Mouse (Mus musculus) liver, embryonic 14.5 days (tissue): ENCODE measurements around the gene Irf2. TPM values are rescaled to one million over a fixed set of nuclear protein-coding genes. Genes with fewer than 3 reads are reported as not detected.
A peak's percentile ranks its signal among the peaks of the same experiment; 100 is the strongest.

Source experiments
- ATAC-seq: fragments of 200-750 bp; cut with Nextera tagmentation; 2 replicates; pipeline ENCODE4 v1.8.0; 2017; ENCODE audit warnings: moderate number of reproducible peaks, mild to moderate bottlenecking, moderate library complexity; ENCODE audit not compliant: insufficient read depth
- DNase-seq, 3 experiments: peaks; one replicate each; pipeline ENCODE4 v3.0.0-alpha.2; 2012 to 2013; ENCODE audit warnings: low read depth in 3 of 3, low spot score in 3 of 3
- H3K27ac ChIP-seq: fragments of 300-500 bp; sonication (generic); 2 replicates; pipeline ENCODE4 v1.5.1; 2014; ENCODE audit warnings: moderate library complexity, mild to moderate bottlenecking, control low read depth, inconsistent platforms
- H3K27me3 ChIP-seq: fragments of 300-500 bp; sonication (generic); 2 replicates; pipeline ENCODE4 v1.6.1; 2014; ENCODE audit warnings: mild to moderate bottlenecking, low read length, moderate library complexity; ENCODE audit not compliant: control insufficient read depth, insufficient read depth
- H3K36me3 ChIP-seq: fragments of 300-500 bp; sonication (generic); replicated peaks from 2 replicates; pipeline ENCODE4 v1.6.1; 2014; ENCODE audit warnings: low read depth; ENCODE audit not compliant: control insufficient read depth, insufficient read depth
- H3K4me1 ChIP-seq, 2 experiments: fragments of 200-500 bp in 1 of 2; fragments of 300-500 bp in 1 of 2; sonication (generic) in 1 of 2; replicated peaks; 2 replicates each; pipeline ENCODE4 v1.6.1; 2012 to 2014; ENCODE audit warnings: antibody characterized with exemption in 1 of 2, inconsistent platforms in 1 of 2, low read length in 1 of 2; ENCODE audit not compliant: control insufficient read depth in 2 of 2, insufficient read depth in 2 of 2
- H3K4me2 ChIP-seq: fragments of 300-500 bp; sonication (generic); 2 replicates; pipeline ENCODE4 v1.6.1; 2014; ENCODE audit warnings: low read depth, mild to moderate bottlenecking, control low read depth, moderate library complexity
- H3K4me3 ChIP-seq, 2 experiments: fragments of 200-500 bp in 1 of 2; fragments of 300-500 bp in 1 of 2; sonication (generic) in 1 of 2; 2 replicates each; pipeline ENCODE4 v1.5.1; 2012 to 2014; ENCODE audit warnings: low read depth in 2 of 2, low read length in 2 of 2, mild to moderate bottlenecking in 2 of 2, control low read depth in 1 of 2, inconsistent platforms in 1 of 2, moderate library complexity in 1 of 2; ENCODE audit not compliant: insufficient read depth in 1 of 2
- H3K9ac ChIP-seq: fragments of 300-500 bp; sonication (generic); replicated peaks from 2 replicates; pipeline ENCODE4 v1.6.1; 2014; ENCODE audit warnings: mild to moderate bottlenecking, control low read depth, moderate library complexity
- H3K9me3 ChIP-seq: fragments of 300-500 bp; sonication (generic); 2 replicates; pipeline ENCODE4 v1.6.1; 2016; ENCODE audit warnings: low read length, mixed read lengths; ENCODE audit not compliant: control insufficient read depth
- CTCF ChIP-seq: IDR thresholded peaks from 2 replicates; pipeline ENCODE4 v1.5.1; 2016; ENCODE audit warnings: antibody characterized with exemption, low read depth, control low read depth
- EP300 ChIP-seq: IDR thresholded peaks from 2 replicates; pipeline ENCODE4 v1.6.1; 2016; ENCODE audit warnings: antibody characterized with exemption, low read depth
- WGBS: fragments of 180-500 bp; shearing (Covaris S2); extraction: QIAGEN DNeasy Blood & Tissue Kit; methylation state at CpG from one replicate; pipeline ENCODE4 v1.1.7; 2014; ENCODE audit not compliant: insufficient replicate concordance; 5-methylcytosine and 5-hydroxymethylcytosine counted together
- polyA plus RNA-seq, 2 experiments: library from polyadenylated mRNA; depleted of rRNA in 1 of 2; stranded (reverse) in 1 of 2; unstranded in 1 of 2; fragments of >200 nt; fragmentation: Nextera tagmentation in 1 of 2; extraction: Ambion mirVana in 1 of 2; gene quantifications; 2 replicates each; pipeline versions ENCODE4 v1.2.1 to v1.2.3; 2012 to 2014

Gene Irf2
- polyA plus RNA-seq, 2 experiments, result 5.8 to 11.8 TPM

- WGBS, result 15% methylated on average over 2 of the region's 2 CpGs
- ATAC-seq (peak; percentile 18; the same call in 1 of the 2 replicates), DNase-seq (peak in 1 of 3 experiments; percentile 24)
- no peaks in the 10 kb centered on the region for H3K9me3 ChIP-seq
- H3K27ac ChIP-seq, result no peak overlapping the region
- peaks cover 7 to 13% of the 10 kb centered on the region in 2 experiments for H3K4me1 ChIP-seq
- no peak overlapping the region for H3K4me2 ChIP-seq
- H3K4me3 ChIP-seq, result no peak overlapping the region
- no peak overlapping the region for H3K9ac ChIP-seq
- H3K27me3 ChIP-seq, result no peaks in the 10 kb centered on the region
- TF ChIP-seq CTCF (no peak), EP300 (peak; percentile 57)
- peaks cover 2% of the 10 kb centered on the region; the same call in 1 of the 2 replicates for H3K36me3 ChIP-seq
Observed at GRCm38 (mm10) chr8:46811944-46812343, 72.4 kb downstream of the Irf2 start.

GRCm38 (mm10) chr8:46812966-46813365 is 73.4 kb downstream of the Irf2 start:
- WGBS, result 75% methylated on average over 4 of the region's 4 CpGs
- Histone ChIP-seq H3K27ac (no peak overlapping the region), H3K27me3 (no peaks in the 10 kb centered on the region), H3K9me3 (no peaks in the 10 kb centered on the region), H3K4me1 (peaks cover 7 to 16% of the 10 kb centered on the region in 2 experiments), H3K4me2 (no peak overlapping the region), H3K4me3 (no peak overlapping the region), H3K36me3 (no peaks in the 10 kb centered on the region), H3K9ac (no peak overlapping the region)
- TF ChIP-seq CTCF (no peak), EP300 (no peak)
- no peak for DNase-seq
- ATAC-seq, result no peak

DNA sequence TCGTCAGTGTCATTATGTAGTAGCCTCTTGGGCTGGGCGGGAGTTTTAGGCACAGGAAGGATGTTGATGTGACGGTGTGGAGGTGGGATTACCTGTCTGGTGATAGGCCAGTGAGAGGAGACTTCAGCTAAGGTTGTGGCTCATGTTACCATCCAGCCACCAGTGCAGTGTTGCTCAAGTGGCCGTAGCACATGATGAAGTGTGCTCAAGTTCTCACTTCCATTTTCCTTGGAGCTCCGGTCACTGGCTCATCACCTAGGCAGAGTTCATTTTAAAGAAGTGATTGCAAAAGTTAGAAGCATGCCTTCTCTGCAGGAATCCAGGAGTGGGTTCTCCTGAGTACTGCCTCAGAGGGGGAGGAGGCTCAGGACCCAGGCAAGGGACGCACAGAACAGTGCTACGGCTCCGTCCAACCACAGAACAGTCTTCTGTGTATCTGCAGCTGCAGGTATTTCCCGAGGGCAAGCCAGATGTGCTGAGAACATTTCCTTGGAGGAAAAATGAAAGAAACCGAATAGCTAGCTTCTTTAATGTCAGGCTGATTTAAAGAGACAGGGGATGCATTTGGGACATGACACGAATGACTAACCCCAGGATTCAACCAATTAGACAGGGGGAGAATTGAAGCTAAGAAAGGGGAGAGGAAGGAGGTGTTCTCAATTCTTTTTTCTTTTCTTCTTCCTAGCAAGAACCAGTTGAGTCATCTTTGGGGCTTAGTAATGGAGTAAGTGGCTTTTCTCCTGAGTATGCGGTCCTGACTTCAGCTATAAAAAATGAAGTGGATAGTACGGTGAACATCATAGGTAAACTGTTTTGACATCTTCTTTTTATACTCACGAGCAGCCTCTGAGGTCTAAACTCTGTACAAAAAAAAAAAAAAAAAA is 78.8 kb downstream of the Irf2 start:
- WGBS, result 58% methylated on average over 14 of the region's 14 CpGs
- TF ChIP-seq EP300 (no peak), CTCF (no peak)
- ATAC-seq, result no peak
- no peaks in the 10 kb centered on the region for H3K27me3 ChIP-seq
- no peak overlapping the region for H3K4me3 ChIP-seq
- H3K4me1 ChIP-seq, result peaks cover 0 to 9% of the 10 kb centered on the region in 2 experiments; a peak in 2 of 4 replicates
- no peaks in the 10 kb centered on the region for H3K9me3 ChIP-seq
- no peak overlapping the region for H3K27ac ChIP-seq
- no peak overlapping the region for H3K4me2 ChIP-seq
- H3K9ac ChIP-seq, result no peak overlapping the region
- no peaks in the 10 kb centered on the region for H3K36me3 ChIP-seq
- DNase-seq, result no peak

DNA sequence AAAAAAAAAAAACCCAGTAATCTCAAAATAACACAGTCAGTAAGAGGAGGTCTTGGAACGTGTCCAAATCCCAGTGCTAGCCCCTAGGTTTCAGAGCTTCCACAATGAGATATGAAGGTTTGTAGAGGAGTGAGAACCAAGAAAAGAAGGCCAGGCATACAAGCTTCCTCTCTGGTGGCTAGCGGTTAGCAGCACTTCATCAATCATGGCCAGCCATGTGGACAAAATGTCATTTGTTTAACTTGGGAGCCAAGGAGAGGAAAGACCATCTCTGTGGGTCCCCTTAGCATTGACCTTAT is 79.4 kb downstream of the Irf2 start:
- DNase-seq (no peak), ATAC-seq (no peak)
- Histone ChIP-seq H3K4me2 (no peak overlapping the region), H3K9me3 (no peaks in the 10 kb centered on the region), H3K27ac (no peak overlapping the region), H3K4me1 (peaks cover 0 to 9% of the 10 kb centered on the region in 2 experiments; a peak in 2 of 4 replicates), H3K9ac (no peak overlapping the region), H3K36me3 (no peaks in the 10 kb centered on the region), H3K4me3 (no peak overlapping the region), H3K27me3 (no peaks in the 10 kb centered on the region)
- 59% methylated on average over 2 of the region's 2 CpGs for WGBS
- no peak for TF ChIP-seq EP300
- TF ChIP-seq CTCF, result no peak

DNA sequence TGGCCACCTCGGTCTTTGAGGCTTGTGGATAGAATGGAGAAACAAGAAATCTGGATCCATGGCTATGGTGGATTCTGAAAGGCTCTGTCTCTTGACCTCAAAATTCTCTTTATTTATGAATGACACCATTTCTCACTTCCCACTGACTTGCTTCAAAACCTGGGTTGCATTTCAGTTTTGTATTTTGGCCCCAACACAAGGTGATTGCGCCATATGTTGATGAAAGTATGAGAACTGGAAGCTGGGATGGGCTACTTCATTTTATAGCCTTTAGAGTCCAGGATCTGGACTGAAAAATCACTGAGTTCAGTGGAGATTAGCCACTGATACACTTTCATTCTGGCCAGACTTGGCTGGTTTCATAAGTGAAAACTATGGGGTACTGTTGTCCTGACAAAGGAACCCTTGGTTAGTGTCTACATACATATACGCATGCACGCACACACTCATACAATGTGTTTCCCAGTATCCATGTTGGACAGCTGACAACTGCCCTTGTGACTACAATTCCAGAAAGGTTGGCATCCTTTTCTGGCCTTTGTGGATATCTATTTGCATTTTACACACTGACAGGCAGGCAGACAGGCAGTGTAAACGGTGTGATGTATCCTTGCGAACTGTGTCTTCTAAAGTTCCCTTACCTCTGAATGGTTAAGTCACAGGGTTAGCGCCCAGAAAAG is 89.3 kb downstream of the Irf2 start:
- no peak overlapping the region for H3K9ac ChIP-seq
- H3K36me3 ChIP-seq, result no peaks in the 10 kb centered on the region; the same call in 1 of the 2 replicates
- no peak overlapping the region for H3K4me3 ChIP-seq
- DNase-seq (no peak), ATAC-seq (no peak)
- no peaks in the 10 kb centered on the region for H3K9me3 ChIP-seq
- H3K4me2 ChIP-seq, result no peak overlapping the region
- H3K27ac ChIP-seq, result no peak overlapping the region
- no peaks in the 10 kb centered on the region for H3K27me3 ChIP-seq
- H3K4me1 ChIP-seq, result peaks cover 0 to 6% of the 10 kb centered on the region in 2 experiments; a peak in 3 of 4 replicates
- TF ChIP-seq EP300, result no peak
- TF ChIP-seq CTCF, result no peak
- WGBS, result 81% methylated on average over 7 of the region's 7 CpGs
